Mouse (Mus musculus) ES-Bruce4 (cell line): Measurements from ENCODE around the gene Trmt11. TPM values are rescaled to one million over a fixed set of nuclear protein-coding genes. Genes with fewer than 3 reads are reported as not detected.
"Not testable (repeated sequence)": the region's sequence is repeated elsewhere in the genome, so short reads cannot be mapped to it uniquely, and the experiment has no call there.

Source experiments
- H3K27ac ChIP-seq: 2 replicates; pipeline ENCODE4 v1.5.1; 2012; ENCODE audit warnings: low read length, inconsistent platforms; ENCODE audit not compliant: insufficient read depth
- H3K27me3 ChIP-seq: 2 replicates; pipeline ENCODE4 v1.6.1; 2012; ENCODE audit warnings: mild to moderate bottlenecking, low read length, inconsistent platforms; ENCODE audit not compliant: control insufficient read depth, poor library complexity, insufficient read depth, severe bottlenecking
- H3K36me3 ChIP-seq: 2 replicates; pipeline ENCODE4 v1.6.1; 2012; ENCODE audit warnings: inconsistent platforms, mild to moderate bottlenecking, low read length, moderate library complexity; ENCODE audit not compliant: control insufficient read depth, poor library complexity, insufficient read depth, severe bottlenecking
- H3K4me1 ChIP-seq: one replicate; pipeline ENCODE4 v1.8.1; 2011; ENCODE audit warnings: low read length; ENCODE audit not compliant: control insufficient read depth, insufficient read depth
- H3K4me3 ChIP-seq: 2 replicates; pipeline ENCODE4 v1.5.1; 2011; ENCODE audit warnings: low read depth, mild to moderate bottlenecking, low read length
- H3K9ac ChIP-seq: 2 replicates; pipeline ENCODE4 v1.6.1; 2012; ENCODE audit warnings: low read depth, mild to moderate bottlenecking, inconsistent platforms; ENCODE audit not compliant: poor library complexity, severe bottlenecking
- H3K9me3 ChIP-seq: replicated peaks from 2 replicates; pipeline ENCODE4 v1.6.1; 2012; ENCODE audit warnings: mild to moderate bottlenecking, low read length, inconsistent platforms; ENCODE audit not compliant: control insufficient read depth, poor library complexity, insufficient read depth, severe bottlenecking
- CTCF ChIP-seq: IDR thresholded peaks from one replicate; pipeline ENCODE4 v1.8.1; 2011; ENCODE audit warnings: low read depth, low read length
- EP300 ChIP-seq: IDR thresholded peaks from 2 replicates; pipeline ENCODE4 v1.6.1; 2011; ENCODE audit warnings: low read depth, low read length; ENCODE audit not compliant: insufficient read depth
- POLR2A ChIP-seq: IDR thresholded peaks from one replicate; pipeline ENCODE4 v1.8.1; 2011; ENCODE audit warnings: low read length; ENCODE audit not compliant: insufficient read depth
- polyA plus RNA-seq: library from polyadenylated mRNA; stranded (reverse); fragments of >200 nt; gene quantifications from 2 replicates; pipeline ENCODE4 v1.2.4, GENCODE M21; 2011; ENCODE audit warnings: low read depth; ENCODE audit not compliant: missing spikeins, insufficient read depth, insufficient read length

The Trmt11 gene
- polyA plus RNA-seq, 1 experiment: 31.4 TPM

DNA sequence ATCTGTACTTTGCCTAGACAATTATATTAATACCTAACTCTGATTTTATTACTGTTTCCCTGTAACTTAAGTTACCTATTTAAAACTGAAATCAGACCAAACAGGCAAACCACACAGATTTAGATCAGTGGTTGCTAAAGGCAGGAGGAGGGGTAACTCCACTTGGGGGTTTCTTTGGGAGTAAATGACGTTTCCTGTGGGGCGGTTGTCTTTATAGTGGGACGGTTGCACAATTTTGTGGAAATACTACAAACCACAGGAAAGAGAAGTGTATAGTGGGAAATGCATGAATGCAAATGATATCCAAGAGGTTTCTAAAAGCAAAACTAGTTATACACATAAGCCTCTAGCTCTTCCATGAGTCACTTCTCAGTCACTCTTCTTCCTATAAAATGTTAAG, 50.6 kb downstream of the Trmt11 start:
- Histone ChIP-seq H3K9me3 (no peaks in the 10 kb centered on the region), H3K4me3 (no peak overlapping the region)
- TF ChIP-seq EP300: no peak
- no peak for TF ChIP-seq CTCF
- TF ChIP-seq POLR2A: no peak

DNA sequence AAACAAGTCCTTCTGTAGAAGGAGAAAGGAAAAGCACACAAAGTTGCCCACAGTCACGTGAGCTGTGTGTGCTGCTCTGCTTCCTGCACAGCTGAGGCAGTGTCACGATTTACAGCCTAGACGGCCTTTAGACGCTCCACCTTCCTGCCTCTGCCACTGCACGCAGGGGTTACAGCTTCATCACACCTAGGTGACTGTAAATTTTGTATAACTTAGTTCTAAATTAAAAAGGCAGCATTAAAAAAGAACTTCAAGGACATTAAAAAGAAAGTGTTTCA, 62.1 kb downstream of the Trmt11 start:
- Histone ChIP-seq H3K4me1 (no peaks in the 10 kb centered on the region), H3K9ac (no peak overlapping the region), H3K36me3 (peaks cover 11% of the 10 kb centered on the region), H3K4me3 (no peak overlapping the region), H3K27me3 (no peaks in the 10 kb centered on the region), H3K27ac (no peak overlapping the region), H3K9me3 (no peaks in the 10 kb centered on the region)
- TF ChIP-seq EP300: no peak
- TF ChIP-seq POLR2A: no peak
- no peak for TF ChIP-seq CTCF

More for the DNA sequence above, 50.6 kb downstream of the Trmt11 start:
- no peaks in the 10 kb centered on the region for H3K4me1 ChIP-seq
- no peaks in the 10 kb centered on the region for H3K27me3 ChIP-seq
- H3K36me3 ChIP-seq: peaks cover 13% of the 10 kb centered on the region
- no peak overlapping the region for H3K9ac ChIP-seq
- H3K27ac ChIP-seq: no peak overlapping the region

DNA sequence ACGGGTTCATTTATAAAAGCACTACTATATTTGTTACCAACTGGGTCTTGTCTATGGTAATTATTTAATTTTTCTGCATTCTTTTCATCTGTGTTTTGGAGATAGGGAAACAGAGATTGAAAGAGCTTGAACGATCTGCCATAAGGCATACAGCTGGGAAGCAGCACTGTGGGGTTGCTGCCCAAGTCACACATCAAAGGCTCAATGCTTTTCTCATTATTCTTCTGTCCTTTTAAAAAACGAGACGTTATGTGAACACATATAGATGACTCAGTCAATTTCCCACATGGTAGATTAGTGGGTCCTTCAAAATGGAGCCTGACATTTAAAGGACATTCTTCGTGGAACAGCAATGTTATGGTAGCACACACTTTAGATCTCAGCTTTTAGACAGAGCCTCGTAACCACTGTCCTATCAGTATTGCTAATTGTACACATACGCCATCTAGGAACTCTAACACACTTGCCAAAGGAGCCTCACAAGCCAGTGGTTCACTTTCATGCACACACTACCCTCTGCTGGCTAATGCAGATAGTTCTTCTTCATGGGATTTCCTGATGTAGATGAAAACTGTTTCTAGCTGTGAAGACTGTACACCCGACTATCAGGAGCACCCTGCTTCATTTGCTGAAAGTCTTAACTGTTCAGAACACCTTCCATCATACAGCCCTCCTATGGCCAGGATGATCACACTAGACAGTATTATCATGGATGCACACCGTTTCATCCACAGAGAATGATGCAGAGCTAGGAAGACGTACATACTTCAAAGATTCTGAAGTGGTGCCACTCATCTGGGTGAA, 62.6 kb downstream of the Trmt11 start:
- TF ChIP-seq CTCF (no peak), POLR2A (no peak), EP300 (no peak)
- Histone ChIP-seq H3K4me1 (no peaks in the 10 kb centered on the region), H3K27ac (no peak overlapping the region), H3K4me3 (no peak overlapping the region), H3K9me3 (no peaks in the 10 kb centered on the region), H3K9ac (no peak overlapping the region), H3K36me3 (peaks cover 11% of the 10 kb centered on the region), H3K27me3 (no peaks in the 10 kb centered on the region)

DNA sequence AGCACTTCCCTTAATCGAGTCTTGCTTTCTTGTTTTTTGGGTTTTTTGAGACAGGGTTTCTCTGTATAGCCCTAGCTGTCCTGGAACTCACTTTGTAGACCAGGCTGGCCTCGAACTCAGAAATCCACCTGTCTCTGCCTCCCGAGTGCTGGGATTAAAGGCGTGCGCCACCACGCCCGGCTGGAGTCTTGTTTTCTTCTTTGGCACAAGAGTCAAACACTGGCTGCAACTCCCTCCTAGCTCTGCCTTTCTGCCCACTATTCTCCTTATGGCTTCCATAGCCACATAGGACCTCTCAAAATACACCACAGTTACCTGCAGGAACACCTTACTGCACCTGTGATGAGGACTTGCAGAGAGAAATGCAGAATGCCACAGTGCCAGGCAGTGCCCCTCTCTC, 64.6 kb downstream of the Trmt11 start:
- not testable (repeated sequence) for H3K4me3 ChIP-seq, H3K9ac ChIP-seq, H3K9me3 ChIP-seq, H3K27me3 ChIP-seq, H3K4me1 ChIP-seq, H3K27ac ChIP-seq
- H3K36me3 ChIP-seq: peaks cover 11% of the 10 kb centered on the region

DNA sequence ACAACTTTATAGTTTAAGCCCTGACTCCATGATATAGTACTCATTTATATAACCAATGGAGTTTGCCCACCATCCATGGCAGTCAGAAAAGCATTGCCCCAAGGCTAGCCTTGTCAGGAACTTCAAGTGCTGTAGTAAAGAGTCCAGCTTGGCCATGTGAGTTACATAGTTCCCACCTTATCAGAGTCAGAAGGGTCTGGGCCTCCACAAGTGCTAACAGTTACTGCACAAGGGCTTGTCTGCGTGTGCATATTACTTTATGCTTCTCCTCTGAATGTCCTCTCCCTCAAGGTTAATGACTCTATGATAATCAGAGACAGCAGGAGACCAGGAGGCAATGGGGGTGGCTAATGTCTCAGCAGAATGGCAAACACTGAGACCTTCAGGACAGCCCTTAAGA, 73.4 kb downstream of the Trmt11 start:
- no peaks in the 10 kb centered on the region for H3K27me3 ChIP-seq
- no peaks in the 10 kb centered on the region for H3K9me3 ChIP-seq
- no peak overlapping the region for H3K27ac ChIP-seq
- no peak overlapping the region for H3K9ac ChIP-seq
- TF ChIP-seq POLR2A (no peak), EP300 (no peak), CTCF (no peak)
- H3K4me1 ChIP-seq: no peaks in the 10 kb centered on the region
- no peak overlapping the region for H3K4me3 ChIP-seq
- no peaks in the 10 kb centered on the region for H3K36me3 ChIP-seq

DNA sequence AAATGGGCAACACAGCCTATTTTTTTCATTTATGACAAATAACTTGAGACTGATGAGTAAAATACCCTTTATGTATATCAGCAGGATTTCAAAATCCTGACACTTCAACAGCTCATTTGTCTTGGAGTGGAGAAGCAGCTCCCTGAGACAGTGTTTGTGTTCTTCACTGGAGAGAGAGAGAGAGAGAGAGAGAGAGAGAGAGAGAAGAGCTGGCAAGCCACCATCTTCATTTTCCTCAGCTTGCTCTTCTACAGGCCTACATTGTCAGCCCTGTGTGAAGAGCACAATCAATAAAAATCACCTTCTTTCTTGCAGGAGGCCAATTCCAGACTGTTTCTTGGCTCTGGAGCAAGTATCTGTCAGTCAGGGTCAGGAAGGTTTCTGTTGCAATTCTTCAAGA, 78.8 kb downstream of the Trmt11 start:
- no peaks in the 10 kb centered on the region for H3K27me3 ChIP-seq
- H3K4me3 ChIP-seq: no peak overlapping the region
- no peak overlapping the region for H3K27ac ChIP-seq
- H3K4me1 ChIP-seq: peaks cover 2% of the 10 kb centered on the region
- TF ChIP-seq EP300 (no peak), POLR2A (no peak), CTCF (no peak)
- no peaks in the 10 kb centered on the region for H3K36me3 ChIP-seq
- H3K9me3 ChIP-seq: no peaks in the 10 kb centered on the region
- no peak overlapping the region for H3K9ac ChIP-seq
